Mouse (Mus musculus) MEL (cell line): ENCODE data around the gene Iqsec1. TPM values are rescaled to one million over a fixed set of nuclear protein-coding genes. Genes with fewer than 3 reads are reported as not detected.

ENCODE experiments used
- DNase-seq: peaks from one replicate; pipeline ENCODE4 v3.0.0; 2011; ENCODE audit warnings: low read depth, low spot score
- H3K27ac ChIP-seq: 2 replicates; pipeline ENCODE4 v1.5.1; 2012; ENCODE audit warnings: low read depth, mild to moderate bottlenecking, control low read depth, low read length, moderate library complexity; ENCODE audit not compliant: control insufficient read depth
- H3K27me3 ChIP-seq, 2 experiments: fragments of 150-350 bp in 1 of 2; sonication (generic) in 1 of 2; 2 replicates each; pipeline ENCODE4 v1.6.1; 2012; ENCODE audit warnings: low read length in 2 of 2, mild to moderate bottlenecking in 2 of 2, improper control_type of control experiment in 1 of 2, moderate library complexity in 1 of 2; ENCODE audit not compliant: insufficient read depth in 2 of 2, control insufficient read depth in 1 of 2
- H3K36me3 ChIP-seq, 2 experiments: 2 replicates each; pipeline ENCODE4 v1.6.1; 2012 to 2014; ENCODE audit warnings: low read length in 2 of 2, improper control_type of control experiment in 1 of 2, inconsistent platforms in 1 of 2, mild to moderate bottlenecking in 1 of 2; ENCODE audit not compliant: insufficient read depth in 2 of 2, control insufficient read depth in 1 of 2
- H3K4me1 ChIP-seq, 2 experiments: fragments of 150-350 bp in 1 of 2; sonication (generic) in 1 of 2; 2 replicates each; pipeline ENCODE4 v1.6.1; 2012; ENCODE audit warnings: low read length in 2 of 2, improper control_type of control experiment in 1 of 2, mild to moderate bottlenecking in 1 of 2; ENCODE audit not compliant: insufficient read depth in 2 of 2, control insufficient read depth in 1 of 2
- H3K4me3 ChIP-seq, 2 experiments: fragments of 150-350 bp in 1 of 2; sonication (generic) in 1 of 2; 2 replicates each; pipeline ENCODE4 v1.5.1; 2012; ENCODE audit warnings: low read depth in 2 of 2, low read length in 2 of 2, mild to moderate bottlenecking in 2 of 2, moderate library complexity in 2 of 2, control low read depth in 1 of 2, improper control_type of control experiment in 1 of 2; ENCODE audit not compliant: control insufficient read depth in 1 of 2, insufficient read depth in 1 of 2
- H3K79me2 ChIP-seq: 2 replicates; pipeline ENCODE4 v1.6.1; 2012; ENCODE audit warnings: mild to moderate bottlenecking, low read length, moderate library complexity; ENCODE audit not compliant: control insufficient read depth, poor library complexity, insufficient read depth
- H3K9ac ChIP-seq: 2 replicates; pipeline ENCODE4 v1.6.1; 2012; ENCODE audit warnings: low read depth, mild to moderate bottlenecking, control low read depth, low read length, moderate library complexity; ENCODE audit not compliant: control insufficient read depth, poor library complexity, severe bottlenecking
- H3K9me3 ChIP-seq: fragments of 150-350 bp; sonication (generic); replicated peaks from 2 replicates; pipeline ENCODE4 v1.6.1; 2012; ENCODE audit warnings: mild to moderate bottlenecking, low read length, improper control_type of control experiment, moderate library complexity; ENCODE audit not compliant: insufficient read depth
- BHLHE40 ChIP-seq: IDR thresholded peaks from 2 replicates; pipeline ENCODE4 v1.6.1; 2012; ENCODE audit warnings: low read depth, mild to moderate bottlenecking, inconsistent platforms, low read length, improper control_type of control experiment, borderline replicate concordance
- CHD1 ChIP-seq: IDR thresholded peaks from 2 replicates; pipeline ENCODE4 v1.6.1; 2012; ENCODE audit warnings: low read depth, mild to moderate bottlenecking, inconsistent platforms, low read length, improper control_type of control experiment
- CHD2 ChIP-seq: IDR thresholded peaks from 2 replicates; pipeline ENCODE4 v1.6.1; 2011; ENCODE audit warnings: low read length, improper control_type of control experiment
- CTCF ChIP-seq, 3 experiments: IDR thresholded peaks in 2 of 3; conservative IDR thresholded peaks in 1 of 3; 2 replicates each; pipeline ENCODE4 v1.5.1; 2011 to 2012; ENCODE audit warnings: low read length in 3 of 3, low read depth in 2 of 3, mild to moderate bottlenecking in 2 of 3, improper control_type of control experiment in 1 of 3, inconsistent platforms in 1 of 3, mixed read lengths in 1 of 3, moderate library complexity in 1 of 3; ENCODE audit not compliant: control insufficient read depth in 1 of 3, insufficient read depth in 1 of 3, poor library complexity in 1 of 3, severe bottlenecking in 1 of 3
- ETS1 ChIP-seq: IDR thresholded peaks from 2 replicates; pipeline ENCODE4 v1.6.1; 2012; ENCODE audit warnings: low read depth, mild to moderate bottlenecking, inconsistent platforms, low read length, improper control_type of control experiment, moderate library complexity
- JUND ChIP-seq: IDR thresholded peaks from 2 replicates; pipeline ENCODE4 v1.6.1; 2011; ENCODE audit warnings: low read depth, mild to moderate bottlenecking, improper control_type of control experiment, low read length
- MAFK ChIP-seq: IDR thresholded peaks from 2 replicates; pipeline ENCODE4 v1.6.1; 2011; ENCODE audit warnings: low read depth, mild to moderate bottlenecking, low read length, improper control_type of control experiment, borderline replicate concordance
- MAZ ChIP-seq: IDR thresholded peaks from 2 replicates; pipeline ENCODE4 v1.6.1; 2012; ENCODE audit warnings: low read depth, mild to moderate bottlenecking, inconsistent platforms, low read length, improper control_type of control experiment
- MEF2A ChIP-seq: IDR thresholded peaks from 2 replicates; pipeline ENCODE4 v1.6.1; 2014; ENCODE audit warnings: low read depth, mild to moderate bottlenecking, inconsistent platforms, low read length, improper control_type of control experiment; ENCODE audit not compliant: poor library complexity, insufficient replicate concordance, severe bottlenecking; ENCODE audit errors: extremely low read depth
- MXI1 ChIP-seq: IDR thresholded peaks from 2 replicates; pipeline ENCODE4 v1.6.1; 2011; ENCODE audit warnings: mild to moderate bottlenecking, low read depth, low read length, improper control_type of control experiment
- NELFE ChIP-seq: IDR thresholded peaks from 2 replicates; pipeline ENCODE4 v1.6.1; 2011; ENCODE audit warnings: low read depth, low read length, improper control_type of control experiment
- POLR2AphosphoS5 ChIP-seq: IDR thresholded peaks from 2 replicates; pipeline ENCODE4 v1.6.1; 2012; ENCODE audit warnings: low read depth, borderline replicate concordance, mild to moderate bottlenecking, inconsistent platforms, low read length, moderate library complexity, mixed read lengths
- RAD21 ChIP-seq: IDR thresholded peaks from 2 replicates; pipeline ENCODE4 v1.6.1; 2011; ENCODE audit warnings: mild to moderate bottlenecking, low read depth, low read length, improper control_type of control experiment
- RCOR1 ChIP-seq: IDR thresholded peaks from 2 replicates; pipeline ENCODE4 v1.6.1; 2012; ENCODE audit warnings: low read depth, mild to moderate bottlenecking, inconsistent platforms, low read length, improper control_type of control experiment
- SMC3 ChIP-seq: IDR thresholded peaks from 2 replicates; pipeline ENCODE4 v1.6.1; 2011; ENCODE audit warnings: low read depth, low read length, improper control_type of control experiment
- TAL1 ChIP-seq: IDR thresholded peaks from 2 replicates; pipeline ENCODE4 v1.6.1; 2012; ENCODE audit warnings: mild to moderate bottlenecking, inconsistent platforms, low read length, moderate library complexity, mixed read lengths
- TBP ChIP-seq: IDR thresholded peaks from 2 replicates; pipeline ENCODE4 v1.8.0; 2011; ENCODE audit warnings: low read depth, low read length, improper control_type of control experiment
- USF1 ChIP-seq: IDR thresholded peaks from 2 replicates; pipeline ENCODE4 v1.6.1; 2014; ENCODE audit warnings: low read depth, mild to moderate bottlenecking, inconsistent platforms, low read length, improper control_type of control experiment, moderate library complexity
- ZC3H11A ChIP-seq: IDR thresholded peaks from 2 replicates; pipeline ENCODE4 v1.6.1; 2012; ENCODE audit warnings: low read depth, mild to moderate bottlenecking, inconsistent platforms, low read length, improper control_type of control experiment
- ZKSCAN1 ChIP-seq: IDR thresholded peaks from 2 replicates; pipeline ENCODE4 v1.6.1; 2012; ENCODE audit warnings: low read depth, mild to moderate bottlenecking, inconsistent platforms, low read length, improper control_type of control experiment, moderate library complexity
- ZMIZ1 ChIP-seq: IDR thresholded peaks from 2 replicates; pipeline ENCODE4 v1.6.1; 2012; ENCODE audit warnings: low read depth, mild to moderate bottlenecking, inconsistent platforms, low read length, improper control_type of control experiment, moderate library complexity
- polyA plus RNA-seq, 2 experiments: library from polyadenylated mRNA; stranded (reverse) in 1 of 2; unstranded in 1 of 2; fragments of >175 nt in 1 of 2; fragments of >200 nt in 1 of 2; gene quantifications; 2 replicates each; pipeline versions ENCODE4 v1.2.1 to v1.2.4; 2012; ENCODE audit warnings: low replicate concordance in 2 of 2, low read depth in 1 of 2; ENCODE audit not compliant: insufficient read length in 2 of 2, insufficient read depth in 1 of 2, missing spikeins in 1 of 2
- total RNA-seq: library from RNA; depleted of rRNA; stranded (reverse); fragments of 300-350 nt; gene quantifications from 2 replicates; pipeline ENCODE4 v1.2.3, GENCODE M21; 2012

Gene Iqsec1
- total and polyA plus RNA-seq, 3 experiments = 14.8 to 73.4 (median 30.8) TPM

DNA sequence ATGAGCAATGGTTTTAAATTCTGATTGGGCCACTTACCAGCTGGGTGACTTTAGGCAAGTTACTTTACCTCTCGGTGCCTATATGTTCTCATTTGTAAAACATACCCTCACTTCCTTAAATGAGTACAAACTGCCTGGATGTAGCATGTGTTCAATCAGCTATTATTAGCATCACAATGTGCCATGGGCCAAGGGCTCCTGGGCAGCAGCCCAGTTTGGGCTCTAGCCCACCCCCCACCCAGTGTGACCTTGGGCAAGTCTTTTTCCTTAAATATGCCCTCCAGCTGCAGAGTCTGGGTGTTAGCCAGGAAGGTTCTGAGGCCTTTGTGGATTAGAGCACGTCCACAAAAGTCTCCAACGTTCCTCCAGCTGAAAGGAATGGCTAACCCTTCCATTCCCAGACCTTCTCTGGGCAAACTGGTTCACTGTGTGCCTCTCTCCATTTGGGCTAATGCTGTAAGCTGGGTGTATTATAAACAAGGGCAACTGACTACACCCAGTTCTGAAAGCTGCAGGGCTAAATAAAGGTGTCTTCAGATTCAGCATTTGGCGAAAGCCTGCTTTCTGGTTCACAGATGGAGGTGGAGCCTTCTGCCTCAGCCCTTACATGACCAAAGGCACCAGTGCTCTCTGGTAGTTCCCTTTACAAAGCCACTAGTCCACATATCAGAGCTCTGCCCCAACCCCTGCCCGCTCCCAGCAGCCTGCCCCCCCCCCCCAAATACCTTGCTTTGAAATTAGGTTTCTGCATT, 101.3 kb downstream of the Iqsec1 start:
- Histone ChIP-seq H3K36me3 (no peaks in the 10 kb centered on the region), H3K9me3 (no peaks in the 10 kb centered on the region), H3K27me3 (0 out of 4 replicates have a peak, but pooled peaks cover 0 to 2% of the 10 kb centered on the region in 2 experiments), H3K27ac (no peak overlapping the region), H3K4me3 (no peak overlapping the region), H3K4me1 (no peaks in the 10 kb centered on the region), H3K9ac (no peak overlapping the region), H3K79me2 (no peaks in the 10 kb centered on the region)
- DNase-seq = no peak
- TF ChIP-seq TBP = no peak
- no peak for TF ChIP-seq RCOR1
- TF ChIP-seq SMC3 = no peak
- no peak for TF ChIP-seq MAFK

- Histone ChIP-seq H3K4me3 (no peak overlapping the region), H3K27ac (no peak overlapping the region), H3K79me2 (no peaks in the 10 kb centered on the region), H3K9me3 (no peaks in the 10 kb centered on the region), H3K27me3 (0 out of 4 replicates have a peak, but pooled peaks cover 0 to 2% of the 10 kb centered on the region in 2 experiments), H3K36me3 (no peaks in the 10 kb centered on the region), H3K9ac (no peak overlapping the region), H3K4me1 (no peaks in the 10 kb centered on the region)
- no peak for TF ChIP-seq MAFK
- TF ChIP-seq CHD1 = no peak
- no peak for TF ChIP-seq MAZ
- no peak for TF ChIP-seq CHD2
- TF ChIP-seq USF1 = no peak
- no peak for TF ChIP-seq RCOR1
- no peak for TF ChIP-seq NELFE
- TF ChIP-seq ZMIZ1 = no peak
- no peak for TF ChIP-seq ZKSCAN1
- DNase-seq = no peak
Observed at GRCm38 (mm10) chr6:90885626-90886025, 102.9 kb downstream of the Iqsec1 start.

GRCm38 (mm10) chr6:90884631-90885030, 103.9 kb downstream of the Iqsec1 start:
- Histone ChIP-seq H3K9ac (no peak overlapping the region), H3K27me3 (no peaks in the 10 kb centered on the region), H3K4me3 (no peak overlapping the region), H3K9me3 (no peaks in the 10 kb centered on the region)
- TF ChIP-seq POLR2AphosphoS5 = no peak
- TF ChIP-seq ZMIZ1 = no peak
- TF ChIP-seq CHD1 = no peak
- TF ChIP-seq CTCF (IDR thresholded peaks at IDR 0.05 in 2 of 3, conservative IDR thresholded peaks at IDR 0.05 in 1 of 3; ENCODE audit: control insufficient read depth in 1 of 3, insufficient read depth in 1 of 3, low read depth in 2 of 3, low read length in 3 of 3, poor library complexity in 1 of 3, severe bottlenecking in 1 of 3) = no peak
- TF ChIP-seq MEF2A = no peak
- TF ChIP-seq ETS1 = no peak
- no peak for TF ChIP-seq BHLHE40
- no peak for TF ChIP-seq RAD21
- no peak for TF ChIP-seq TAL1
- no peak for TF ChIP-seq JUND
- no peak for TF ChIP-seq NELFE
- TF ChIP-seq MAZ = no peak
- TF ChIP-seq MXI1 = no peak
- no peak for TF ChIP-seq ZC3H11A
- TF ChIP-seq, all 39 proteins: peak for 0
- no peaks in the 10 kb centered on the region for H3K79me2 ChIP-seq
- H3K27ac ChIP-seq = no peak overlapping the region
- no peak for DNase-seq
- no peaks in the 10 kb centered on the region for H3K36me3 ChIP-seq
- H3K4me1 ChIP-seq = no peaks in the 10 kb centered on the region
